Mouse (Mus musculus): ENCODE results near the gene Hnmt. TPM values are rescaled to one million over a fixed set of nuclear protein-coding genes. Genes with fewer than 3 reads are reported as not detected.

The Hnmt gene
- total RNA-seq (2014; rRNA removed) (15.6 and 25.5 TPM in 2 replicates), polyA plus RNA-seq (2015; fragmentation: Nextera tagmentation; extraction: Ambion mirVana) (15.1 and 18.9 TPM in 2 replicates)

GRCm38 (mm10) chr2:24049344-24049990, at the start of gene Hnmt:
Gene Hnmt, minus strand, starts transcription at chr2:24049394.
- TF ChIP-seq CTCF (IDR thresholded peaks at IDR 0.05; ENCODE audit: low read depth) = no peak
- ATAC-seq (no peak), DNase-seq (no peak)
- Histone ChIP-seq H3K9me3 (ENCODE audit: low read length) (no peaks in the 10 kb centered on the region), H3K27ac (ENCODE audit: low read depth, low read length) (peak within 1 kb of the TSS; percentile 47), H3K27me3 (ENCODE audit: insufficient read depth, low read length) (no peaks in the 10 kb centered on the region), H3K36me3 (ENCODE audit: insufficient read depth) (no peaks in the 10 kb centered on the region), H3K4me2 (ENCODE audit: low read depth) (peak within 1 kb of the TSS; percentile 63), H3K4me3 (ENCODE audit: low read depth, low read length) (peak within 1 kb of the TSS; percentile 46), H3K4me1 (ENCODE audit: insufficient read depth) (no peaks in the 10 kb centered on the region), H3K9ac (peak within 1 kb of the TSS; percentile 60)
- WGBS = 43% methylated on average over 7 of the region's 7 CpGs

GRCm38 (mm10) chr2:24096495-24096894, 47.3 kb upstream of the Hnmt start, which contains the start of gene Tbpl2:
Gene Tbpl2, minus strand, starts transcription at chr2:24096595.
- H3K27ac ChIP-seq (ENCODE audit: low read depth, low read length) = no peak within 1 kb of the TSS
- H3K36me3 ChIP-seq (ENCODE audit: insufficient read depth) = no peaks in the 10 kb centered on the region
- no peaks in the 10 kb centered on the region for H3K27me3 ChIP-seq (ENCODE audit: insufficient read depth, low read length)
- H3K4me2 ChIP-seq (ENCODE audit: low read depth) = no peak within 1 kb of the TSS
- no peaks in the 10 kb centered on the region for H3K4me1 ChIP-seq (ENCODE audit: insufficient read depth)
- H3K4me3 ChIP-seq (ENCODE audit: low read depth, low read length) = no peak within 1 kb of the TSS
- WGBS = 68% methylated on average over 4 of the region's 4 CpGs
- TF ChIP-seq CTCF (IDR thresholded peaks at IDR 0.05; ENCODE audit: low read depth) = no peak
- no peak for DNase-seq
- no peak for ATAC-seq
- no peaks in the 10 kb centered on the region for H3K9me3 ChIP-seq (ENCODE audit: low read length)
- no peak within 1 kb of the TSS for H3K9ac ChIP-seq

DNA sequence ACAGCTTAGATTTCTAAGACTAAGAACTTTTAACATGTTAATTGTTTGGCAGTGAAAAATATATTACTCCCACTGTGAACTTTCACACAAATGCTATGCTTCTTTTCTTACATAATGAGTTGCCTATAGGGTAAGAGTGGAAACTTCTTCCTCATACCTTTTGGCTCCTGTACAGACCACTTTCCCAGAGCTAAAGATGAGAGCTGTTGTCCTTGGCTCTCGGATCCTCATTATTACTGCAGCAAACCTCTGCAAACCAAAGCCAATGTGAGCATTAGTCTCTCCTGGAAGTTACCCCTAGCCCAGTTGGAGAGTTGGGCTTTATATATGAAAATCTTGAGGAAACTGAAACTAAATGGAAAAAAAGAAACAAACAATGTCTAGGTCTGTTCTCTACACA, 41.7 kb upstream of the Hnmt start:
- WGBS = 80% methylated on average over 1 of the region's 1 CpGs

DNA sequence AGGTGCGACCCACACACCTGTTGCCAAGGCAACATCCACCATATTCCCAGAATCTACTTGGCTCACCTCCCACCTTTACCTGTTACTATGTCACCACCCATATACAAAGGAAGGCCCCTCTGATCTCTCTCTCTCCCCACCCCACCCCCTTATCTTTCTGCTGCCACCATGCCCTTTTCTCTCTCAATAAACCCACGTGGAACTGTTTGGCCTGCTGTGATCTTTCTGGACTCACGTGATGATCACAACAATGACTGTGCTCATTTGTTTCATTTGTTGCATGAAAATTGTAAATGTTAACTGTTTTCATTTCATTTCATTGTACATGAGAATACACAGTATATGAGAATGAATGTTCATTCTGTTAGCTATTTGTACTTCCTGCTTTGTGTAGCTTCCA, 1.3 kb upstream of the Hnmt start:
- Histone ChIP-seq H3K4me3 (ENCODE audit: low read depth, low read length) (no peak overlapping the region), H3K36me3 (ENCODE audit: insufficient read depth) (no peaks in the 10 kb centered on the region), H3K27me3 (ENCODE audit: insufficient read depth, low read length) (no peaks in the 10 kb centered on the region), H3K27ac (ENCODE audit: low read depth, low read length) (no peak overlapping the region), H3K4me1 (ENCODE audit: insufficient read depth) (no peaks in the 10 kb centered on the region), H3K9ac (no peak overlapping the region), H3K4me2 (ENCODE audit: low read depth) (no peak overlapping the region), H3K9me3 (ENCODE audit: low read length) (no peaks in the 10 kb centered on the region)
- TF ChIP-seq CTCF (IDR thresholded peaks at IDR 0.05; ENCODE audit: low read depth) = no peak
- ATAC-seq = no peak
- DNase-seq = no peak
- 77% methylated on average over 3 of the region's 3 CpGs for WGBS

More for the DNA sequence above, 41.7 kb upstream of the Hnmt start:
- Histone ChIP-seq H3K9me3 (ENCODE audit: low read length) (no peaks in the 10 kb centered on the region), H3K27ac (ENCODE audit: low read depth, low read length) (no peak overlapping the region), H3K4me2 (ENCODE audit: low read depth) (no peak overlapping the region), H3K4me1 (ENCODE audit: insufficient read depth) (no peaks in the 10 kb centered on the region), H3K36me3 (ENCODE audit: insufficient read depth) (no peaks in the 10 kb centered on the region), H3K4me3 (ENCODE audit: low read depth, low read length) (no peak overlapping the region), H3K9ac (no peak overlapping the region), H3K27me3 (ENCODE audit: insufficient read depth, low read length) (no peaks in the 10 kb centered on the region)
- no peak for TF ChIP-seq CTCF (IDR thresholded peaks at IDR 0.05; ENCODE audit: low read depth)
- DNase-seq = no peak
- ATAC-seq = no peak

DNA sequence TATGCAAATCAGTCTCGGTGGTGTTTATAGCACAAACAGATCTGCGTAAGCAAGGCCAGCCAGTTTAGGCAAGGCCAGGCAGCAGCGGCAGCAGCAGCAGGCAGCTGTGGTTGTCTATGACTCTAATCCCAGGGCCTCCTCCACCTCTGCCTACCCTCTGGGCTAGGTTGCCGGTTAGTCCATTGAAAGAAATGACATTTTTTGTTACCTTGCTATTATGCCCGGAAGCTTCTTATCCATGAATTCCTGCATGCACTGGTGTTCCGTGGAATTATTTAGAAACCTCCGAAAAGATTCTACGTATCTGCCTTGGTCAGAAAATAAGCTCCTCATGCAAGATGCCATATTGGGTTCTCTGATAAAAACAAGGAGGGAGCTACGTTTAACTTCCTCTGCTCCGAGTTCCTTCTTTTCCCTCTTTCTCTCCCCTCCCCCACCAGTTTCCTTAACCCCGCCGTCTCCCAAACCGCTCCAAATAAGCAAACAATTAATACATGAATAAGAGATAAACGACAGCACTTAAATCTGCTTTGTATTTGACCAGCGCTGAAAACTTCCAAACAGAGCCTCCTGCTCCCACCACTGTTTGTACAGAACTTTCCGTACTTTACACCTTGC, 605 bp downstream of the Hnmt start:
- no peaks in the 10 kb centered on the region for H3K9me3 ChIP-seq (ENCODE audit: low read length)
- H3K36me3 ChIP-seq (ENCODE audit: insufficient read depth) = no peaks in the 10 kb centered on the region
- peak overlapping the region; percentile 47 for H3K27ac ChIP-seq (ENCODE audit: low read depth, low read length)
- no peaks in the 10 kb centered on the region for H3K27me3 ChIP-seq (ENCODE audit: insufficient read depth, low read length)
- H3K4me2 ChIP-seq (ENCODE audit: low read depth) = peak overlapping the region; percentile 63
- H3K4me3 ChIP-seq (ENCODE audit: low read depth, low read length) = peak overlapping the region; percentile 46
- WGBS = 2% methylated on average over 16 of the region's 16 CpGs
- ATAC-seq (peak; percentile 96), DNase-seq (peak; percentile 67)
- H3K9ac ChIP-seq = peak overlapping the region; percentile 60
- no peak for TF ChIP-seq CTCF (IDR thresholded peaks at IDR 0.05; ENCODE audit: low read depth)
- H3K4me1 ChIP-seq (ENCODE audit: insufficient read depth) = no peaks in the 10 kb centered on the region

DNA sequence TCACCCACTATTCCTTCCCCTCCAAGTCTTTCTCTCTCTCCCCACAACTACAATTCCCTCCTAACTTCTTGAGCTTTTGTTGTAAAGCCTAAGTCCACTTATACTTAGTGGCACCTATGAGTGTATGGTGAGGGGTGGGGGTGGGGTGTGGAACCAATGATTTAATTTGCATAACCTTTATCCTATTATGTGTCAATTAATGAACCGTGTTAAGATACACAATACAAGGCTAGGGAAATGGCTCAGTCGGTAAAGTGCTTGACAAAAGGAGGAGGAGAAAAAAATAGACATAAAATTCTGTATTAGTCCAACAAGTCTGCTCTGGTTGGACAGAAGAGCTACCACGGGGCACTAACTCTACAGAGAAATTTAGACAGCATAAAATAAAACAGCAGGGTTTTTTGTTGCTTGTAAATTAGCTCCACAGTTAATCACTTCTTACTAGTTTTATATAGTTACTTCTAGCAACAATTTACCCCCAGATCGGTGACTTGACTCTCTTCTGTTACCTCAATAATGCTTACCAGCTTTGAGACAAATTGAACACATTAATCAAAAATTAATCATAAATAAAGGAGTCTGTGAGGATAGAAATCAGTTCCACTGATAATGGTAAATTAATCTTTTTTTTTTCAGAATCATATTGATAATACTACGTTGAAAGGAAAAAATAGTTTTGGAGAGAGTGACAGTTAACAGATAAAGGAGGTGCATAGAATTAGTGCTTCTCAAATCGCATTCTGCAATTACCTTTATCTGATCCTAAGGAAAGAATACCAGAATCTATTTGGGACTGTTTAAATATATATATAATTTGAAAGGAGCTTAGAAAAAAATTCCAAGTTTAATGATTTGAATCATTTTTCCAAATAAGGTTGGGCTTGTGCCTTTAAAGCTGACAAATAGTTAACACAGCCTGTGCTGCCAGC, 1.4 kb downstream of the Hnmt start:
- no peaks in the 10 kb centered on the region for H3K9me3 ChIP-seq (ENCODE audit: low read length)
- H3K36me3 ChIP-seq (ENCODE audit: insufficient read depth) = no peaks in the 10 kb centered on the region
- H3K4me2 ChIP-seq (ENCODE audit: low read depth) = peak overlapping the region; percentile 63
- peak overlapping the region; percentile 46 for H3K4me3 ChIP-seq (ENCODE audit: low read depth, low read length)
- 8% methylated on average over 6 of the region's 6 CpGs for WGBS
- H3K9ac ChIP-seq = peak overlapping the region; percentile 60
- H3K27ac ChIP-seq (ENCODE audit: low read depth, low read length) = peak overlapping the region; percentile 47
- no peaks in the 10 kb centered on the region for H3K27me3 ChIP-seq (ENCODE audit: insufficient read depth, low read length)
- no peak for TF ChIP-seq CTCF (IDR thresholded peaks at IDR 0.05; ENCODE audit: low read depth)
- DNase-seq = no peak
- H3K4me1 ChIP-seq (ENCODE audit: insufficient read depth) = no peaks in the 10 kb centered on the region
- ATAC-seq = peak; percentile 9; the same call in 1 of the 2 replicates
